Mouse (Mus musculus) heart, postnatal 36 days (tissue): ENCODE results near the gene Serping1. TPM values are rescaled to one million over a fixed set of nuclear protein-coding genes. Genes with fewer than 3 reads are reported as not detected.
"Not testable (repeated sequence)": the region's sequence is repeated elsewhere in the genome, so short reads cannot be mapped to it uniquely, and the experiment has no call there.

ENCODE experiments used
- DNase-seq, 2 experiments: peaks; one replicate each; pipeline ENCODE4 v3.0.0; 2021 to 2022
- intact Hi-C: fragments of 180-260 bp; cut with DNase I; formaldehyde crosslinking; loops from one replicate; pipeline ENCODE4 v1.15.1; 2025
- total RNA-seq, 2 experiments: library from RNA; stranded (reverse); gene quantifications; 2 replicates each; pipeline ENCODE4 v1.2.3; 2021

Serping1 gene
- total RNA-seq, 2 experiments from 2014 or later, result 81.1 to 84.3 TPM

DNA sequence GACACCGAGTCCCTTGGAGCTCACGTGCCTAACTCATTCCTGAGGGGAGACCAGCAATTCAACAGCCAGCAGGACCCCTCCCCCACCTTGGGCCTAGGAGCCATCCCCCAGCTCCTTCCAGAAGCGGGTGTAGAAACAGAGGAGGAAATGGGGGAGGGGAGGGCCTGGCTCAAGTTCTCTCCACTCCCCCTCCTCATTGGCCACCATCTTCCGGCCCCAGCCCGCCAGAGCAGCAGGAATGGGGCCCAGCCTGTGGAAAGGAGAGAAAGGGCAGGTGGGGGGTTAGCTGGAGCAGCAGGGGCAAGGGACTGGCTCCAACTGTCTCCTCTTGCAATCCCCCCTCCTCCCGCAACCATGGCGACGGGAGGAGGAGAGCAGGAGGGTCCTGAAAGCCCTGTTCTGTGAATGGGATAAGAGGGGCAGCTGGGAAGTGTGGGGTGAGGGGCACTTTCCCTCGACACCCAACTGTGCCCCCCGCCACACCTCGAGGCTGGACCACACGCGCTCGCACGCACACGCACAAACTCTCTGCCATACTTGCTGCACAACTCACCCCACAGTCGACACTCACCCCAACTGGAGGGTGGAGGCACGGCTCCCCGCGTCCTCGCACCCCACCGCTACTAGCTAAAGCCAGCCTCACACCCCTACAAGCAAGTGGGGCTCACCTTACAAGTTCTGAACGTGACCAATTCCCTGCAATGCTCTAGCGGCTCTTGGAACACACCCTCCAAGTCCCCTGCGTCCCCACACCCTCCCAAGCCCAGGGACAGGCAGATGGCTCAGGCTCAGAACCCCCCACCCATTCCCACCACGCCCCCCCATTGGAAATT lies 32.6 kb downstream of the Serping1 start:
- intact Hi-C loops, result loop anchor here (2.0 kb wide), 1 partner anchor 56 kb away; the partner anchor contains the start of gene Ube2l6
- no peak for DNase-seq

DNA sequence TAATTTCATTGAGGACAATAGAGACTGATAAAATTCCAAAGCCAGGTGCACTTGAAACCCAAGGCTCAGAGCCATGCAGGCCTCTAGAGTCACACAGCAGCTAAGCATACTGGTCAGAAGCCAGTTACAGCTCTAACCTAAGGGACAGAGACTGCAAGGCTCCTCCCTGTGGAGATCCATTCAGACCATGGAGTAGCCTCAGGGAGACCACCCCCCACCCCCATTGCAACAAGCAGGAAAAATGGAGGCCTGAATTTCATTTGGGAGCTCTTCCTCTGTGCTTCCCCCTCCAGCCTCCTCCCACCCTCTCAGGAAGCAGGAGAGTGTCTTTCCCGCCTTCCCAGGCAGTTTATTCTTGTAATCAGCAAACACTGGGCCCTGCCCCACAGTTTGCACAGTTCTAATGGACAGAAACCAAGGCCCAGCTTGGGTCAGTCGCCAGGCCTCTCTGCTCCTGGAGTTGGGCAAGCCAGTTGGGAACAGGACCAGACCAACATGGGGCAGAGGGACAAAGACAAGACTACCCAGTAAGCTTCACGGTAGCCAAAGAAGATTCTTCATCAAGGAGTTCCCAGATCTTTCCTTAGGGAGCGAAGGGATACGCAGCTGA lies 33.3 kb downstream of the Serping1 start:
- intact Hi-C loops, result loop anchor here (2.0 kb wide), 1 partner anchor 57 kb away; the partner anchor contains the start of gene Ube2l6
- peak in 1 of 2 experiments; percentile 15 for DNase-seq

DNA sequence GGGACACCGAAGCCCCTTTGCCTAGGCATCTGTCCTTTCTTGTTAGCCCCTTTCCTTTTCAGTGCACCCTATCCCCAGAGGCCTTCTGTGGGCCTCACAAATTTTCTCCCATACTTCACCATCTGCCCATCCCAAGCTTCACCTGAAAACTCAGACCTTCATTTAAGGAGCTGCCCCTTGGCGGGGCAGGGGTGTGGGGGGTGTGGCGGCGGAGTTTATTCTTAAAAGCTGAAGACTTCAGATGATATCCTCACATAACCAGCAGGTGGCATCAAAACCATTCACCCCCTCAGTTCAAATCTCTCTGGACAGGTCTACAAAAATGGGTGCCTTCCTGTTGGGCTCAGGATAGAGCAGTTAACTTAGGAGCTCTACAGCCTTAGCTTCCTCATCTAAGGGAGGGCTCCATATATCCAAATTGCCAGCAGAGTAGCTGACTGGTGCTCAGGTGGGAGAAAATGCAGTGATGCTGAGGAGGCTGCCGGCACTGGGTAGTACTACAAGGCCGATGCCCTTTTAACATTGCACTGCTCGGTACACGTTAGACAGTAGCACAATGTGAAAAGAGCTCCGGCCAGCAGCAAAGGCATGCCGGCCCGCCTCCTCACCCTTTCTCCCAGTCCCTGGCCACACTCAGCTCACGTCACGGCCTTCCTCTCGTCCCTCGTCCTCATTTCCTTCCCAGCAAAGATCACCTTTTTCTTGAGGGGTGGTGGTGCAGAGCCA lies 34.5 kb downstream of the Serping1 start:
- DNase-seq, result no peak
- intact Hi-C loops, result no loop called here

DNA sequence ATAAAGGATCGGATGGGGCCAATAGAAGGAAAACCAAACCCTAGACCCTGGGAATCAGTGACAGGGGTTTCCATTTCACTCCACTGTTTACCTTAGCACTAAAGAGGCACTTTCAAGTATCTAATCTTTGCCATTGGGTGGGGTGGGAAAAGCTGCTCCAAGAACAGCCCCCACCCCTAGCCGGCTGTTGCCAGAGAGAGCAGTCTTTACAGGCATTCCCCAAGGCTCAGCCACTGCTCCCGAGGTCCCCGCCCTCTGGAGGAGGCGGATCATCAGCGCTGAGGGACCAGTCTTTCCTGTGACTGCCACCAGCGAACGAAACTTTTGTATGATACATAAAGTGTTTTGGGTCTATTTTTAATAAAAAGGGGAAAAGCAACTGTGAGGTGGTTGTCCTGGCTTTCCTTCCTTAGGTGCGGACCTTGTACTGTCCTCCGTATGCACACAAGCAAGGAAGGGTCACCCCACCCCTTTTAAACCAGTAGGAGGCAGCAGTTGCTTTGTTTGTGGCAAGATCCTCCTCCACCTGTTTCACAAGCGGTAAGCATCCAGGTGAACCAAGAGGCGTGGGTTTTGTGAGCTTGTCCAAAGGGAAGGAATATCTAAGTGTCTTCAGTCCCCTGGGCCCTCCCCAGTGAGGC lies 36.9 kb downstream of the Serping1 start:
- intact Hi-C loops, result no loop called here
- peak in 1 of 2 experiments; percentile 18 for DNase-seq

DNA sequence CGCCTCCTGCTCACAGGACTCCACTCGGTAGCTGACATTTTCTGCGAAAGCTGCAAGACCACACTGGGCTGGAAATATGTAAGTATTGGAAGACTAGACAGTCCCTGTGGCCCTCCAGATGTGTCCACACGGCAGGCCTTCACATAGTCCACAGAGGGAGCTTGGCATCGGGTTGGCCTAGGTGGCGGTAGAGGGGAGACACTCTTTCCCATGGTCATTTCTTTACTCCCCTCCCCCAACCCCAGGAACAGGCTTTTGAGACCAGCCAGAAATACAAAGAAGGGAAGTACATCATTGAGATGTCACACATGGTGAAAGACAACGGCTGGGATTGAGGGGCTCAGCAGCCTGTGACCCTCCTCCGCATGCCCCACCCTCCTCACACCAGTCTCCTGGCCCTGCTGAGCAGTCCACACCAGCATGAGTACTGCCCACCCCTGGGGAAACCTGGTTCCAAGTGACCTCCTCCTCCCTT lies 37.8 kb downstream of the Serping1 start:
- intact Hi-C loops, result no loop called here
- no peak for DNase-seq

DNA sequence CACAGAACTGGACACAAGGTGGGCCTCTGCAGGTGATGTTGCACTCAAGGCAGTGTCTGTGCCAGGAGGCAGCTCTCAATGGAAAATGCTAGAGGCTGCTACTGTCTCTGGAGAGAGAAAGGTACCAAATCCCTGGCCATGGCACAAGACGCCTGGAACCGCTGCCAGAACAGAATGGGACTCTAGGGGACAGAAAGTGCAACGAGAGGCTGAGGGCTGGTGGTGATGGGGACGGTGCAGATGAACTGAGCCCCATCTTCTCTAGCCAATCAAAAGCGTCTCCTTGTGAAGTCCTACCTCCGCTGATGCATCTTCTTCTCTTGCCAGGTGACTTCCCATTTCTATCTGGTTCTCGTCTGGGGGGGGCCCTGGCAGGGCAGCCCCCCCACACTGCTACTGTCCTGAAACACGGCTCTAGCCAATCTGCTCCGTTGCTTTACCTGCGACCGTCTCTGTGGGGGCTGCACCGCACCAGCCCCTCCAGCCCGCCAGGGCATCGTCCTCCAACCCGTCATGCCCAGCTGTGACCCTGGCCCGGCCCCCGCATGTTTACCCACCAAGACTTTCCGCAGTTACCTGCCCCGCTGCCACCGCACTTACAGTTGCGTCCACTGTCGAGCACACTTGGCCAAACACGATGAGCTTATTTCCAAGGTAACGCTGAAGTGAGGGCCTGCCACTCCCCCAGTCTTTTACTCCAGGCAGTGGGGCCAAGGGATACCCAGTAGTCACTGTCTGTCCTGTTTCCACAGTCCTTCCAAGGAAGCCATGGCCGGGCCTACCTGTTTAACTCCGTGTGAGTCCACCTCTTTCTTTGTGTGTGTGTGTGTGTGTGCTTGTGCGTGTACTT lies 38.7 kb downstream of the Serping1 start:
- intact Hi-C loops, result no loop called here
- DNase-seq, result no peak

DNA sequence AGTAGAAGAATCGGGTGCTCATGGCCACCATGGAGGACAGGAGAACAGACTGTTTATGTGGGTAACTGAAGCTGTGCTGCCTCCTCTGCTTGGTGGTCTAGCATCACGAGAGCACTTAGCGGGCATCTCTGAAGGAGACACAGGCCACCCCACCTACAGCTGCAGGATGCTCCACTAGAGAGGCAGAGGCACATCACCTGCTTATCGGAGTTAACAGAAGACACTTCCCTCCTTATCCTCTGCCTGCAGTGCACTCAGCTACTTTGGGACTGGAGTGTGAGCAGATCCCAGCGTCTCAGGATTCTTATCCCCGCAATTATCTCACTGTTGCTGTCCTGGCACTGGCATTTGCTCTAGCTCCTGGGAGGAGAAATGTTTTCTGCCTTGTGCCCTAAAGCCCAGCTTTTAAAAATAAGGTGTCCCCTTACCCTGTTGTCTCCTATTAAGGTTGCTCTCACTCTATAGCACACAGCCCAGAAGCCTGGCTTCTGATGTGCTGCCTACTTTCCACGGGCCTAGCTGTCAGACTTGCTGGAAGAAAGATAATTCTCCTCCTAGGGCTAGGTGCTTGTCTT lies 39.8 kb downstream of the Serping1 start:
- DNase-seq, result no peak
- intact Hi-C loops, result no loop called here

DNA sequence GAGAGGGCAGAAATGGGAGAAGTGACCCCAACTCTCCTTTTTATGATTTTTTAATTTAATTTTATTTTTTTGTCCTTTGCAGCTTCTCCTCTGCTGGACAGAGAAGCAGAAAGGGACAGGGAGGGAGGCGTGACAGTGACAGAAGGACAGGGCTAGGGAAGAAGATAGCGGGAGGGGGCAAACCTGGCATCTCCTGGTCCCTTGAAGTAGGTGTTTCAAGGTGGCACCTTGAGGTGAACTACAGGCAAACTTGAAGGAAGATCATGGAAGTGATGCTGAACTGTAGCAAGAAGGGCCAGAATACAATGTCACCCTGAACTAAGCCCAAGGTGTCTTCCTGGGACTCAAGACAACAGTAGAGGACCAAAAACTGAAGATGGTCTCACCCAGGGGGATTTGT lies 40.3 kb downstream of the Serping1 start:
- DNase-seq, result no peak
- intact Hi-C loops, result no loop called here

DNA sequence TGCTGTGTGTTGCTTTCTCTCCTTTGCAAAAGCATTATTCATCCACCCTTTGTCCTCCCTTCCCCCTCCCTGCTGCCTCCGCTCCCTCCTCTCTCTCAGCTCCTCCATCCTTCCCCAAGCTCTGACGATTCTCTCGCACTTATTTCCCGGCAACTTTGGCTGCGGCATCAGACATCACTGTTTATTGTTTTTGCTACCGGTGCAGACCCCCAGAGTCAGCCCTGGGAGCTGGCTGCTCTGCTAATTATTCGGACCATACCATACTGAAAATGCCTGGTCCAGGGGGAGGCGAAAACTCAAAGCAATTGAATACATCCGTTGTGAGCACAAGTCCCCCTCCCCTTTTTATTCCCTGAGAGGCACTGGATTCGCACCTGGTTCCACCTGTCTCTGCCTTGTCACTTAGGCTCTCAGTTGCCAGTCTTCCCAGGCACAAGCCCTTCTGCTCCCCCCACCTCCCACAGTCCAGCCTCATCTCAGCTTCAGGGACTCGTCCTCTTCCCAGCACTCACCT lies 40.8 kb downstream of the Serping1 start:
- DNase-seq, result no peak
- intact Hi-C loops, result no loop called here

DNA sequence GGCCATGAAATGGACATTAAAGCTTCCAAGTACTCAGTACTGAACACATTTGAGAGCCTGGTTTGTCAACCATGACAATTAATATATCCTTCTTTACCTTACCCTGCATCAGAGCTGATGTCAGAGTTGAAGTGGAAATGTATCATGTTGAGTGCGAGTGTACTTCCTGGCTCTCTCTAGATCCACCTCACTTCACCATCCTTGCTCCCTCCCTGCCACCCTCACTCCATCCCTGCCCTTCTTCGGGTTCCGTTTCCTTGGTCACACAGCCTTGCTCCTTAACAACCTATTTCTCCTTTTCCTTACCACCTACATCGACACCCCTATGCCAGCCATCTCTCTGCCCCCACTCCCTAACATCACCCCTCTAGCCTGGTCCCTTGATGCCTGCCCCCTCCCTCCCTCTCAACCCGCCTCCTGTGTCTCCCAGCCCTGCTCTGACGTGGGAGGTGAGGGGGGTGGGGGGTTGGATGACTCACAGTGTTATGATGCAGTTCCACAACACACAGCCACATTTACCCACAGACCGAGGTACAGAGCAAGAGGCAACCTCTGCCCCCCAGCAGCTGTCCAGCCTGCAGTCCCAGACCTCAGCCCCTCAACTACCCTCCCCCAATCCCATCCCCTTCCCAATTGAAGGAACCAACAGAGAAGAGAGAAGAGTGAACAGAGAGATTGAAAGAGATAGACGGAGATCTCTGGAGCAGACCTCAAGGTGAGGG lies 41.5 kb downstream of the Serping1 start, which contains the start of gene Ypel4:
Gene Ypel4, plus strand, starts transcription at position 480 of the 722 bp plus-strand sequence.
- DNase-seq, result peak in 1 of 2 experiments; percentile 51
- intact Hi-C loops, result no loop called here

DNA sequence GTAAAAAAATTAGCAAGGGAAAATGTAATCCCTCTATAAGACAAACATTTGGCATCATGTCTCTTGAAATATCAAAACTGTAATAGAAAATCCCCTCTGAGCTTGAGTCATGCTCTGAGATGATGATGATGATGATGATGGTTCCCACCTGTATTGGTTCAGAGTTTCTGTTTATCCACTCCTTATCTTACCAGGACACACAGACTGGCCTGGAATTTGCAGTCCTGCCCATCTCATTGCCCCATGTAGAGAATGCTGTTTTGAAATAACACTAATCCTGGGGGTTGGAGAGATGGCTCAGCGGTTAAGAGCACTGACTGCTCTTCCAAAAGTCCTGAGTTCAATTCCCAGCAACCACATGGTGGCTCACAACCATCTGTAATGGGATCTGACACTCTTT lies 42.9 kb downstream of the Serping1 start:
- no peak for DNase-seq
- intact Hi-C loops, result no loop called here

DNA sequence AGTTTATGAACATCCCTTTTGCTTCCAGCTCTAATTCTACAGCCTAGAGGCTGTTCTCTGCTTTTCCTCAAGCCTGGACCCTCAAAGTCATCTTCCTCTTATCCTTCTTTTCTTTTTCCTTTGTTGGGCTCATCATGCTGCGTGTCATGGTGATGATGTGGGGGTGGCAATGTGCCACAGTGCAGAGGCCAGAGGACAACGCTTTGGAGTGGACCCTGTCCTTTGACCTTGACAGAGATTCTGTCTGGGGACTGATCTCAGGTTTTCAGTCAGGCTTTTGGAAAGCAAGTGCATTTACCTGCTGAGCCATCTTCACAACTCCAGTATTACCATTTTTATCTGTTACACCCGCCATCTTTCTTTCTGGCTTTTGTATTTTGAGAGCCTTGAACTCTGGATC lies 44.0 kb downstream of the Serping1 start:
- no peak for DNase-seq
- intact Hi-C loops, result no loop called here

DNA sequence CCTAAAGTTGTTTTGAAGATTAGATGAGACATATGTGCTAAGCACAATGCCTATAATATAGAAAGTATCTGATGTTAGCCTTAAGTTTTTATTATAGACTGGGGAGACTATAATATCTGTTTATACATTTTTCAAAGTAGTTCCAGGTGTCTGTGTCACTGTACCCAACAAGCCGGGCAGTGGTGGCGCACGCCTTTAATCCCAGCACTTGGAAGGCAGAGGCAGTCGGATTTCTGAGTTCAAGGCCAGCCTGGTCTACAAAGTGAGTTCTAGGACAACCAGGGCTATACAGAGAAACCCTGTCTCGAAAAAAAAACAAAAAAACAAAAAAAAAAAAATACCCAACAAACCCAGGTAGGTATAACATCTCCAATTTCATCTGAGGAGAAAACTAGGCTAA lies 47.1 kb downstream of the Serping1 start:
- DNase-seq, intact Hi-C loops: not testable (repeated sequence)

DNA sequence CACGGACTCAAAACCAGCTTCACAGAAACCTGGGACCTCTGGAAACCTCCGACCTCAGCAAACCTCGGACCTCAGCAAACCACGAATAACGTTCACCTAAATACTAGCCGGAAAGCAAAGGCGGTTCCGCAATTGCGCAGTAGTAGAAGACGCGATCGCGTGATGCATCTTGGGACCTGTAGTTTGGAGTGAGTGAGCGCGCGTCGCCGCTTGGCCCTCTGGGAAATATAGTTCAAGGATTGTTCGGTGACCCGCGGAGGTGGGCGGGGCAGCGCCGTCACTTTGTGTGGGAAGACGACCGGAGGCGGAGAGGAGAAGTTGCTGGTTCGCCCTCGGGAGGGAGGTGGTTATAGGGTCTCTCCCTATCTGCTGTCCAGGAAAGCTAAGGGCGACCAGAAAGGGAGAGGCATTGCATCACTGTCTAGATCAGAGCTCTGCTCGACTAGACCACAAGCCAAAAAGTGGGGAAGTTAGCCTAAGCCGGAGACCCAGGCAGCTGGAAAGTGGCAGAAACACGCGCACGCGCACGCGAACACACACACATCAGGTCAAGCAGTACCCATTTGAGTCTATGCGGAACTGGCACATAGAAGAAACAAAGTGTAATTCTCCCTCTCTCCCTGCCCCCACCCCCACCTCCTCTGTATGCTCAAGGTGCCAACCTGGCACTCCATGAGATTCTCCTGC lies 47.9 kb downstream of the Serping1 start, which contains the start of gene Clp1:
Gene Clp1, minus strand, starts transcription at position 179 of the 687 bp plus-strand sequence.
- intact Hi-C loops, result no loop called here
- peak; percentile 93 to 95 for DNase-seq

DNA sequence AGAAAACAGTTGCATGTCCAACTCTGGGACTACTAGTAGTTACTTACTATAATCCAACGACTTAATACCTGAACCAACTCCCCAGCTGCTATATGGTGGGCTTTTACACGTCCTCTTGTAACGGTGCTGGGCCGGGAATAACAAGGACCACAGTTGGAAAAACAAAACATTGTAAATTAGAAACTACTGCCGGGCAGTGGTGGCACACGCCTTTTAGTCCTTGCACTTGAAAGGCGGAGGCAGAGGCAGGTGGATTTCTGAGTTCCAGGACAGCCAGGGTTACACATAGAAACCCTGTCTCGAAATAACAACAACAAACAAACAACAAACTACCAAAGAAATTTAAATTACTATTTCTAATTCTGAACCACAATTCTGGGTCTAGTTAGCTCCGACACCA lies 48.5 kb downstream of the Serping1 start:
- no peak for DNase-seq
- intact Hi-C loops, result loop anchor here (1.0 kb wide), 1 partner anchor 10 kb away; no protein-coding TSS in a partner anchor

DNA sequence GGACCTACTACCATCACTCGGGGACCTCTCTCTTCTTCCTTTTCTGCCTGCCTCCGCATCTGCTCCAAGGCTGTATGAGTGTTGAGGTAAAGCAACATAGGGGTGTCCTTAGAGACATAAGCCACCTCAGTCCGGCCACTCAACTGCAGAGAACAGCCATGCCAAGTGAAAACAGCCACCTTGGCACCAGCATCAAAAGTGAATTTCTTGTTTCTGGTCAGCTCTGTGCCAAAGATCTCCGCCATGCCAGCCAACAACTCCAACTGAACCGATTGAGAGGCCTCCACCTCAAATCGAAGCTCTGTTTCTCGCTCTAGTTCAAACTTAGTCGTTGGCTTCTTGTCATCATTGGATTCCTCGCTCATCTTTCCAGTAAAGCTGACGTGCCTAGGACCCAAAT lies 49.5 kb downstream of the Serping1 start:
- intact Hi-C loops, result loop anchor here (1.0 kb wide), 1 partner anchor 9 kb away; no protein-coding TSS in a partner anchor
- DNase-seq, result no peak

DNA sequence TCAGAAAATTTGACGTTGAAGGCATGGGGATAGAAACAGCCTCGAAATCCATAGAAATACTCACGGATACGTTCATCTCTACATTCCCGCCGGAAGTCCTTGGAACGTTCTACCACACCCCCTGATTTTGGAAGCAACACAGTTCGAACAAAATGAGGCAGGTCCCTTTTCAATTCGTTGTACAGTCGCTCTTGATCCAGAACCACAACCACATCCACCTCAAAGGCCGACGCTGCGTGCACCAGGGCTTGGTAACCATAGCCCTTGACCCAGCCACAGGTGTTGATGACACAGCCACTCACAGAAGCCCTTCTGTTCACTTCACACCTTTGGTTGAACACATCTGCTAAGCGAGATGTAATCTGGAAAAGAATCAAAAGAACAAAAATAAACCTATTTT lies 51.4 kb downstream of the Serping1 start:
- no peak for DNase-seq

DNA sequence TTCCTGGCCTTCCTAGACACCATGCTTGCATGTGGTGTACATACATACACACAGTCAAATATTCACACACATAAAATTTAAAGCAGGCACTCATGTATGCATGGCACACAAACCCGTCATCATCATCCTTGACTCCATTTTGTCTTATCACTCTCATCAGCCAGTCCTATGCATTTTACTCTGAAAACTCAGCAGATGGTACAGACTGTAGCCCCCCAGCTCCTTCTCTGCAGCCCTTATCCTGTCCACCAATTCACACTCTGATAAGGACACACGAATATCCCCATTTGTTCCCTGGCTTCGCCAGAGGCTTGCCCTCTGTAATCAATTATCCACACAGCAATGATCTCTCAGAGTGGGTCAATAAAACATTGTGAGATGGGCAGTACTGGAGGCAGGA lies 54.1 kb downstream of the Serping1 start:
- intact Hi-C loops, result no loop called here
- DNase-seq, result no peak

More for the DNA sequence above, 51.4 kb downstream of the Serping1 start:
- intact Hi-C loops, result no loop called here
